30 mouse cellular contexts compared by ENCODE assay signal in genomic region chr1:177067123-177067646, GRCm38 (mm10).
DNase-seq lines count a peak whose midpoint lies in the region; ATAC-seq and TF ChIP-seq lines count a peak whose summit lies in the region.
"Had no signal": no experiment of that assay in that cellular context is flagged by ENCODE, and none has a peak within 500 bp of the region (broad histone marks: within the 10 kb centered on the region; RNA-seq: fewer than 3 reads in every experiment).

No protein-coding gene starts in this region.

- WGBS in hindbrain, embryonic 13.5 days = 51% methylated on average over 8 of the region's 8 CpGs
- WGBS in hindbrain, postnatal 0 days = 69% methylated on average over 8 of the region's 8 CpGs
- WGBS in hindbrain, embryonic 16.5 days = 55% methylated on average over 8 of the region's 8 CpGs
- WGBS in hindbrain, embryonic 10.5 days = 89% methylated on average over 8 of the region's 8 CpGs
- 60% methylated on average over 8 of the region's 8 CpGs for WGBS in midbrain, embryonic 15.5 days
- WGBS in midbrain, postnatal 0 days = 68% methylated on average over 8 of the region's 8 CpGs
- WGBS in neural tube, embryonic 14.5 days = 48% methylated on average over 8 of the region's 8 CpGs
- WGBS in neural tube, embryonic 15.5 days = 42% methylated on average over 8 of the region's 8 CpGs

- no peak overlapping the region for H3K4me3 ChIP-seq in hindbrain, embryonic 13.5 days
- no peak overlapping the region for H3K4me3 ChIP-seq in hindbrain, postnatal 0 days (ENCODE audit: low read length)
- no peak overlapping the region for H3K4me3 ChIP-seq in hindbrain, embryonic 16.5 days (ENCODE audit: low read length)
- H3K4me3 ChIP-seq in hindbrain, embryonic 10.5 days = no peak overlapping the region
- H3K4me3 ChIP-seq in midbrain, embryonic 15.5 days = no peak overlapping the region
- no peak overlapping the region for H3K4me3 ChIP-seq in midbrain, postnatal 0 days (ENCODE audit: low read depth, low read length)
- no peak overlapping the region for H3K4me3 ChIP-seq in neural tube, embryonic 14.5 days (ENCODE audit: low read depth, low read length)
- no peak overlapping the region for H3K4me3 ChIP-seq in neural tube, embryonic 15.5 days (replicated peaks)
- H3K4me3 ChIP-seq: embryonic facial prominence, embryonic 13.5 days; embryonic facial prominence, embryonic 15.5 days; erythroblast, embryonic 14.5 days; forebrain, embryonic 10.5 days; forebrain, embryonic 12.5 days had no signal

- peak; percentile 72; the same call in 1 of the 2 replicates for ATAC-seq in hindbrain, embryonic 13.5 days (ENCODE audit: low FRiP score)
- ATAC-seq in hindbrain, postnatal 0 days = no peak
- ATAC-seq in hindbrain, embryonic 16.5 days = peak; percentile 60; the same call in 1 of the 2 replicates
- ATAC-seq in midbrain, embryonic 15.5 days (replicated peaks) = 0 out of 2 replicates have a peak, but pooled peaks have one; percentile 24
- no peak for ATAC-seq in midbrain, postnatal 0 days (ENCODE audit: low FRiP score)
- peak; percentile 61; the same call in 1 of the 2 replicates for ATAC-seq in neural tube, embryonic 14.5 days (ENCODE audit: low read depth)
- ATAC-seq in neural tube, embryonic 15.5 days (ENCODE audit: low FRiP score) = no peak
- ATAC-seq: activated CD4-positive, CD25-positive, alpha-beta regulatory T cell, adult 4 months; CD4-positive, CD25-positive, alpha-beta regulatory T cell, adult 4 months; forebrain, embryonic 14.5 days; Patski had no signal

- peaks cover 3% of the 10 kb centered on the region; the same call in 1 of the 2 replicates for H3K4me1 ChIP-seq in hindbrain, embryonic 13.5 days (replicated peaks)
- no peaks in the 10 kb centered on the region for H3K4me1 ChIP-seq in hindbrain, postnatal 0 days (ENCODE audit: insufficient read depth, low read length)
- H3K4me1 ChIP-seq in hindbrain, embryonic 16.5 days (ENCODE audit: control insufficient read depth, insufficient read depth, low read depth, low read length) = no peaks in the 10 kb centered on the region
- H3K4me1 ChIP-seq in hindbrain, embryonic 10.5 days (replicated peaks) = no peaks in the 10 kb centered on the region
- H3K4me1 ChIP-seq in midbrain, embryonic 15.5 days = no peaks in the 10 kb centered on the region
- no peaks in the 10 kb centered on the region for H3K4me1 ChIP-seq in midbrain, postnatal 0 days (ENCODE audit: insufficient read depth, low read length)
- no peaks in the 10 kb centered on the region for H3K4me1 ChIP-seq in neural tube, embryonic 14.5 days (ENCODE audit: control insufficient read depth, insufficient read depth, low read length)
- H3K4me1 ChIP-seq in neural tube, embryonic 15.5 days = no peaks in the 10 kb centered on the region
- H3K4me1 ChIP-seq: embryonic facial prominence, embryonic 13.5 days; embryonic facial prominence, embryonic 15.5 days; forebrain, embryonic 10.5 days; forebrain, embryonic 12.5 days had no signal

- H3K27ac ChIP-seq in hindbrain, embryonic 13.5 days = no peak overlapping the region
- H3K27ac ChIP-seq in hindbrain, postnatal 0 days = no peak overlapping the region
- H3K27ac ChIP-seq in hindbrain, embryonic 16.5 days (ENCODE audit: low read depth, low read length) = no peak overlapping the region
- no peak overlapping the region for H3K27ac ChIP-seq in hindbrain, embryonic 10.5 days
- H3K27ac ChIP-seq in midbrain, embryonic 15.5 days = no peak overlapping the region
- H3K27ac ChIP-seq in midbrain, postnatal 0 days (ENCODE audit: low read depth, low read length) = no peak overlapping the region
- H3K27ac ChIP-seq in neural tube, embryonic 14.5 days (ENCODE audit: low read depth, low read length) = no peak overlapping the region
- no peak overlapping the region for H3K27ac ChIP-seq in neural tube, embryonic 15.5 days (replicated peaks)
- H3K27ac ChIP-seq: embryonic facial prominence, embryonic 13.5 days; embryonic facial prominence, embryonic 15.5 days; forebrain, embryonic 10.5 days; forebrain, embryonic 12.5 days had no signal

- no peak overlapping the region for H3K9ac ChIP-seq in hindbrain, embryonic 13.5 days
- no peak overlapping the region for H3K9ac ChIP-seq in hindbrain, postnatal 0 days (replicated peaks; ENCODE audit: low read length)
- H3K9ac ChIP-seq in hindbrain, embryonic 16.5 days (ENCODE audit: low read depth, low read length) = no peak overlapping the region
- no peak overlapping the region for H3K9ac ChIP-seq in midbrain, embryonic 15.5 days
- no peak overlapping the region for H3K9ac ChIP-seq in midbrain, postnatal 0 days (replicated peaks; ENCODE audit: low read length, poor library complexity, severe bottlenecking)
- H3K9ac ChIP-seq in neural tube, embryonic 14.5 days (replicated peaks; ENCODE audit: low read depth, low read length) = no peak overlapping the region
- no peak overlapping the region for H3K9ac ChIP-seq in neural tube, embryonic 15.5 days (replicated peaks)
- H3K9ac ChIP-seq: embryonic facial prominence, embryonic 13.5 days; embryonic facial prominence, embryonic 15.5 days; forebrain, embryonic 12.5 days had no signal

- H3K36me3 ChIP-seq in hindbrain, embryonic 13.5 days = 0 out of 2 replicates have a peak, but pooled peaks cover 5% of the 10 kb centered on the region
- no peaks in the 10 kb centered on the region for H3K36me3 ChIP-seq in hindbrain, postnatal 0 days (ENCODE audit: insufficient read depth, low read length)
- no peaks in the 10 kb centered on the region for H3K36me3 ChIP-seq in hindbrain, embryonic 16.5 days (ENCODE audit: control insufficient read depth, insufficient read depth, low read length)
- peaks cover 27% of the 10 kb centered on the region for H3K36me3 ChIP-seq in hindbrain, embryonic 10.5 days
- no peaks in the 10 kb centered on the region for H3K36me3 ChIP-seq in midbrain, embryonic 15.5 days (replicated peaks)
- H3K36me3 ChIP-seq in midbrain, postnatal 0 days (ENCODE audit: insufficient read depth, low read length) = no peaks in the 10 kb centered on the region
- H3K36me3 ChIP-seq in neural tube, embryonic 14.5 days (ENCODE audit: control insufficient read depth, insufficient read depth, low read length) = no peaks in the 10 kb centered on the region
- H3K36me3 ChIP-seq in neural tube, embryonic 15.5 days = no peaks in the 10 kb centered on the region
- H3K36me3 ChIP-seq: embryonic facial prominence, embryonic 15.5 days; G1E had no signal

- no peak for TF ChIP-seq CTCF in hindbrain, postnatal 0 days (IDR thresholded peaks at IDR 0.05; ENCODE audit: low read depth)
- no peak for TF ChIP-seq CTCF in midbrain, postnatal 0 days (IDR thresholded peaks at IDR 0.05)

- no peaks in the 10 kb centered on the region for H3K9me3 ChIP-seq in hindbrain, embryonic 13.5 days
- H3K9me3 ChIP-seq in hindbrain, postnatal 0 days (ENCODE audit: low read length) = no peaks in the 10 kb centered on the region
- H3K9me3 ChIP-seq in hindbrain, embryonic 16.5 days (ENCODE audit: control insufficient read depth, low read length) = no peaks in the 10 kb centered on the region
- no peaks in the 10 kb centered on the region for H3K9me3 ChIP-seq in hindbrain, embryonic 10.5 days
- no peaks in the 10 kb centered on the region for H3K9me3 ChIP-seq in midbrain, embryonic 15.5 days
- H3K9me3 ChIP-seq in midbrain, postnatal 0 days (ENCODE audit: low read length) = no peaks in the 10 kb centered on the region
- H3K9me3 ChIP-seq in neural tube, embryonic 14.5 days (ENCODE audit: control insufficient read depth, low read length) = no peaks in the 10 kb centered on the region
- no peaks in the 10 kb centered on the region for H3K9me3 ChIP-seq in neural tube, embryonic 15.5 days (replicated peaks)
- H3K9me3 ChIP-seq: embryonic facial prominence, embryonic 13.5 days; embryonic facial prominence, embryonic 15.5 days; forebrain, embryonic 10.5 days; forebrain, embryonic 12.5 days; G1E had no signal

- DNase-seq in hindbrain, postnatal 0 days (ENCODE audit: low spot score) = no peak
- no peak for DNase-seq in hindbrain, embryonic 10.5 days (ENCODE audit: low spot score)
- no peak for DNase-seq in midbrain, postnatal 0 days (ENCODE audit: low spot score)
- DNase-seq: adrenal gland, adult 8-10 months; adrenal gland, postnatal 14 days; adrenal gland, postnatal 36 days; B cell, adult 2 months; cerebellum, adult 11 months; cerebellum, adult 18-20 months; cerebellum, adult 8-10 months; cerebellum, adult 9-11 months; cerebellum, postnatal 14 days; cerebellum, postnatal 36 days; embryo, embryonic 11 days had no signal

- H3K4me2 ChIP-seq in hindbrain, embryonic 13.5 days = no peak overlapping the region
- H3K4me2 ChIP-seq in hindbrain, postnatal 0 days (ENCODE audit: low read depth, low read length) = no peak overlapping the region
- no peak overlapping the region for H3K4me2 ChIP-seq in hindbrain, embryonic 16.5 days (ENCODE audit: low read length)
- H3K4me2 ChIP-seq in midbrain, embryonic 15.5 days = no peak overlapping the region
- H3K4me2 ChIP-seq in midbrain, postnatal 0 days (ENCODE audit: low read depth, low read length, poor library complexity, severe bottlenecking) = no peak overlapping the region
- H3K4me2 ChIP-seq in neural tube, embryonic 14.5 days (ENCODE audit: low read depth, low read length) = no peak overlapping the region
- H3K4me2 ChIP-seq in neural tube, embryonic 15.5 days = no peak overlapping the region
- H3K4me2 ChIP-seq: embryonic facial prominence, embryonic 13.5 days; embryonic facial prominence, embryonic 15.5 days; forebrain, embryonic 12.5 days had no signal

- H3K27me3 ChIP-seq in hindbrain, embryonic 13.5 days = no peaks in the 10 kb centered on the region
- no peaks in the 10 kb centered on the region for H3K27me3 ChIP-seq in hindbrain, postnatal 0 days (ENCODE audit: insufficient read depth, low read length)
- H3K27me3 ChIP-seq in hindbrain, embryonic 16.5 days (replicated peaks; ENCODE audit: control insufficient read depth, insufficient read depth, low read length) = no peaks in the 10 kb centered on the region
- no peaks in the 10 kb centered on the region for H3K27me3 ChIP-seq in hindbrain, embryonic 10.5 days (ENCODE audit: insufficient read depth, poor library complexity, severe bottlenecking)
- no peaks in the 10 kb centered on the region for H3K27me3 ChIP-seq in midbrain, embryonic 15.5 days (replicated peaks)
- H3K27me3 ChIP-seq in midbrain, postnatal 0 days (ENCODE audit: insufficient read depth, low read length) = no peaks in the 10 kb centered on the region
- H3K27me3 ChIP-seq in neural tube, embryonic 14.5 days (ENCODE audit: control insufficient read depth, insufficient read depth, low read length) = no peaks in the 10 kb centered on the region
- no peaks in the 10 kb centered on the region for H3K27me3 ChIP-seq in neural tube, embryonic 15.5 days (replicated peaks)
- H3K27me3 ChIP-seq: CH12.LX; embryonic facial prominence, embryonic 13.5 days; embryonic facial prominence, embryonic 15.5 days; forebrain, embryonic 12.5 days; Patski had no signal

Comparison
In these comparisons a context has a peak if more than half of its experiments do, and no peak if none do; other contexts are left out.
1. ATAC-seq: peak in hindbrain, embryonic 13.5 days (single experiment), hindbrain, embryonic 16.5 days (single experiment), midbrain, embryonic 15.5 days (single experiment) and neural tube, embryonic 14.5 days (single experiment); none in hindbrain, postnatal 0 days (single experiment), midbrain, postnatal 0 days (single experiment) and neural tube, embryonic 15.5 days (single experiment).